Mouse (Mus musculus) lung, postnatal 0 days (tissue): Measurements from ENCODE around the gene Ccnt1. TPM values are rescaled to one million over a fixed set of nuclear protein-coding genes. Genes with fewer than 3 reads are reported as not detected.
A peak's percentile ranks its signal among the peaks of the same experiment; 100 is the strongest.

Experiments used
- ATAC-seq: fragments of 200-750 bp; cut with Nextera tagmentation; 2 replicates; pipeline ENCODE4 v1.8.0; 2017; ENCODE audit warnings: moderate library complexity
- DNase-seq: peaks from one replicate; pipeline ENCODE4 v3.0.0-alpha.2; 2016; ENCODE audit warnings: low spot score
- H3K27ac ChIP-seq: fragments of 300-500 bp; sonication (generic); 2 replicates; pipeline ENCODE4 v1.5.1; 2014; ENCODE audit warnings: antibody characterized with exemption, mild to moderate bottlenecking, low read length, mixed read lengths
- H3K27me3 ChIP-seq: fragments of 300-500 bp; sonication (generic); replicated peaks from 2 replicates; pipeline ENCODE4 v1.6.1; 2014; ENCODE audit warnings: low read length, mixed read lengths; ENCODE audit not compliant: insufficient read depth
- H3K36me3 ChIP-seq: fragments of 300-500 bp; sonication (generic); 2 replicates; pipeline ENCODE4 v1.6.1; 2014; ENCODE audit warnings: low read length, mixed read lengths; ENCODE audit not compliant: insufficient read depth
- H3K4me1 ChIP-seq: fragments of 300-500 bp; sonication (generic); 2 replicates; pipeline ENCODE4 v1.6.1; 2014; ENCODE audit warnings: antibody characterized with exemption, low read depth, low read length, mixed read lengths; ENCODE audit not compliant: insufficient read depth
- H3K4me2 ChIP-seq: fragments of 300-500 bp; sonication (generic); replicated peaks from 2 replicates; pipeline ENCODE4 v1.6.1; 2014; ENCODE audit warnings: low read depth, mild to moderate bottlenecking, low read length, moderate library complexity, mixed read lengths
- H3K4me3 ChIP-seq: fragments of 300-500 bp; sonication (generic); 2 replicates; pipeline ENCODE4 v1.5.1; 2014; ENCODE audit warnings: low read depth, low read length
- H3K9ac ChIP-seq: fragments of 300-500 bp; sonication (generic); replicated peaks from 2 replicates; pipeline ENCODE4 v1.6.1; 2014; ENCODE audit warnings: low read depth, mild to moderate bottlenecking
- H3K9me3 ChIP-seq: fragments of 300-500 bp; sonication (generic); 2 replicates; pipeline ENCODE4 v1.6.1; 2016; ENCODE audit warnings: low read length, mixed read lengths
- CTCF ChIP-seq: IDR thresholded peaks from 2 replicates; pipeline ENCODE4 v1.5.1; 2016; ENCODE audit warnings: antibody characterized with exemption, mild to moderate bottlenecking
- EP300 ChIP-seq: IDR thresholded peaks from 2 replicates; pipeline ENCODE4 v1.6.1; 2016; ENCODE audit warnings: antibody characterized with exemption, mild to moderate bottlenecking, control low read depth
- WGBS: fragments of 180-500 bp; shearing (Covaris S2); extraction: QIAGEN DNeasy Blood & Tissue Kit; methylation state at CpG from one replicate; pipeline ENCODE4 v1.1.7; 2014; 5-methylcytosine and 5-hydroxymethylcytosine counted together
- polyA plus RNA-seq: library from polyadenylated mRNA; unstranded; fragments of >200 nt; fragmentation: Nextera tagmentation; extraction: Ambion mirVana; gene quantifications from 2 replicates; pipeline ENCODE4 v1.2.1, GENCODE M21; 2015

The Ccnt1 gene
- polyA plus RNA-seq, 1 experiment from 2014 or later = 31.0 TPM

GRCm38 (mm10) chr15:98537923-98538322 lies 32.8 kb downstream of the Ccnt1 start:
- no peaks in the 10 kb centered on the region for H3K27me3 ChIP-seq
- DNase-seq (no peak), ATAC-seq (no peak)
- no peak overlapping the region for H3K27ac ChIP-seq
- 62% methylated on average over 4 of the region's 4 CpGs for WGBS
- TF ChIP-seq EP300 = no peak
- TF ChIP-seq CTCF = no peak
- peaks cover 2% of the 10 kb centered on the region; the same call in 1 of the 2 replicates for H3K4me1 ChIP-seq
- H3K4me2 ChIP-seq = no peak overlapping the region
- no peaks in the 10 kb centered on the region for H3K9me3 ChIP-seq
- H3K36me3 ChIP-seq = no peaks in the 10 kb centered on the region
- no peak overlapping the region for H3K4me3 ChIP-seq
- H3K9ac ChIP-seq = no peak overlapping the region

GRCm38 (mm10) chr15:98536828-98537510 lies 33.8 kb downstream of the Ccnt1 start:
- no peak for DNase-seq
- Histone ChIP-seq H3K4me1 (peaks cover 6% of the 10 kb centered on the region; the same call in 1 of the 2 replicates), H3K9me3 (no peaks in the 10 kb centered on the region), H3K36me3 (no peaks in the 10 kb centered on the region), H3K27ac (no peak overlapping the region), H3K9ac (no peak overlapping the region), H3K27me3 (no peaks in the 10 kb centered on the region), H3K4me2 (no peak overlapping the region), H3K4me3 (no peak overlapping the region)
- 82% methylated on average over 8 of the region's 8 CpGs for whole genome bisulfite sequencing
- no peak for ATAC-seq
- TF ChIP-seq CTCF (no peak), EP300 (no peak)

- H3K36me3 ChIP-seq = no peaks in the 10 kb centered on the region
- no peak overlapping the region for H3K27ac ChIP-seq
- DNase-seq (no peak), ATAC-seq (no peak)
- H3K27me3 ChIP-seq = no peaks in the 10 kb centered on the region
- H3K4me2 ChIP-seq = no peak overlapping the region
- no peaks in the 10 kb centered on the region for H3K9me3 ChIP-seq
- H3K4me1 ChIP-seq = peaks cover 6% of the 10 kb centered on the region; the same call in 1 of the 2 replicates
- TF ChIP-seq CTCF (no peak), EP300 (no peak)
- no peak overlapping the region for H3K4me3 ChIP-seq
- no peak overlapping the region for H3K9ac ChIP-seq
- WGBS = 86% methylated on average over 4 of the region's 4 CpGs
Observed at GRCm38 (mm10) chr15:98535921-98536320, 34.8 kb downstream of the Ccnt1 start.

GRCm38 (mm10) chr15:98533881-98534627 lies 36.7 kb downstream of the Ccnt1 start, which contains the start of gene Kansl2:
Gene Kansl2, minus strand, starts transcription at chr15:98534264.
- H3K4me2 ChIP-seq = peak within 1 kb of the TSS; percentile 65
- no peaks in the 10 kb centered on the region for H3K9me3 ChIP-seq
- H3K9ac ChIP-seq = peak within 1 kb of the TSS; percentile 89
- ATAC-seq (peak; percentile 100), DNase-seq (peak; percentile 100)
- peak within 1 kb of the TSS; percentile 80 for H3K4me3 ChIP-seq
- H3K4me1 ChIP-seq = peaks cover 6% of the 10 kb centered on the region; the same call in 1 of the 2 replicates
- peak within 1 kb of the TSS; percentile 99 for H3K27ac ChIP-seq
- TF ChIP-seq CTCF = no peak
- H3K36me3 ChIP-seq = no peaks in the 10 kb centered on the region
- H3K27me3 ChIP-seq = no peaks in the 10 kb centered on the region
- under 1% methylated on average over 69 of the region's 70 CpGs for WGBS

- peak overlapping the region; percentile 80 for H3K4me3 ChIP-seq
- no peak for ATAC-seq
- peak overlapping the region; percentile 89 for H3K9ac ChIP-seq
- H3K27ac ChIP-seq = peak overlapping the region; percentile 62
- H3K27me3 ChIP-seq = no peaks in the 10 kb centered on the region
- no peak for TF ChIP-seq CTCF
- TF ChIP-seq EP300 = no peak
- H3K4me1 ChIP-seq = peaks cover 6% of the 10 kb centered on the region; the same call in 1 of the 2 replicates
- peak overlapping the region; percentile 63 for H3K4me2 ChIP-seq
- H3K9me3 ChIP-seq = no peaks in the 10 kb centered on the region
- 0 out of 2 replicates have a peak, but pooled peaks cover under 1% of the 10 kb centered on the region for H3K36me3 ChIP-seq
- DNase-seq = no peak
- 1% methylated on average over 18 of the region's 18 CpGs for WGBS
Observed at GRCm38 (mm10) chr15:98533035-98533531, 37.6 kb downstream of the Ccnt1 start.

- Histone ChIP-seq H3K36me3 (peaks cover 9% of the 10 kb centered on the region), H3K27me3 (no peaks in the 10 kb centered on the region), H3K9me3 (no peaks in the 10 kb centered on the region), H3K4me1 (peaks cover 6% of the 10 kb centered on the region; the same call in 1 of the 2 replicates), H3K27ac (no peak overlapping the region), H3K9ac (0 out of 2 replicates have a peak overlapping the region, but pooled peaks have one; percentile 19), H3K4me2 (peak overlapping the region; percentile 63), H3K4me3 (no peak overlapping the region)
- no peak for ATAC-seq
- TF ChIP-seq EP300 = no peak
- DNase-seq = peak; percentile 48
- WGBS = 21% methylated on average over 5 of the region's 5 CpGs
Observed at GRCm38 (mm10) chr15:98532281-98532680, 38.4 kb downstream of the Ccnt1 start.
